Mouse (Mus musculus) C2C12 (cell line): ENCODE measurements around the gene Ccnh. TPM values are rescaled to one million over a fixed set of nuclear protein-coding genes. Genes with fewer than 3 reads are reported as not detected.
"Not testable (repeated sequence)": the region's sequence is repeated elsewhere in the genome, so short reads cannot be mapped to it uniquely, and the experiment has no call there.

Source experiments
- H3K27me3 ChIP-seq: one replicate; pipeline ENCODE4 v1.6.1; 2011; ENCODE audit not compliant: control insufficient read depth, insufficient read depth, insufficient read length
- H3K36me3 ChIP-seq: one replicate; pipeline ENCODE4 v1.6.1; 2011; ENCODE audit not compliant: control insufficient read depth, insufficient read depth
- H3K4me3 ChIP-seq: one replicate; pipeline ENCODE4 v1.5.1; 2011; ENCODE audit warnings: mild to moderate bottlenecking, control low read depth; ENCODE audit not compliant: poor library complexity, insufficient read depth, severe bottlenecking
- H3K79me2 ChIP-seq: one replicate; pipeline ENCODE4 v1.6.1; 2011; ENCODE audit not compliant: control insufficient read depth, insufficient read depth
- H3K79me3 ChIP-seq: one replicate; pipeline ENCODE4 v1.6.1; 2011; ENCODE audit warnings: low read depth, control low read depth
- H3ac ChIP-seq: one replicate; pipeline ENCODE3; 2011; ENCODE audit warnings: low read depth; ENCODE audit not compliant: control insufficient read depth, insufficient read length
- CEBPB ChIP-seq: IDR thresholded peaks from one replicate; pipeline ENCODE4 v1.6.1; 2011; ENCODE audit warnings: low read depth, mild to moderate bottlenecking, control low read depth, moderate library complexity
- CTCF ChIP-seq: IDR thresholded peaks from one replicate; pipeline ENCODE4 v1.5.1; 2011; ENCODE audit not compliant: control insufficient read depth, insufficient read depth, insufficient read length
- FOSL1 ChIP-seq: IDR thresholded peaks from one replicate; pipeline ENCODE4 v1.8.0; 2011; ENCODE audit warnings: mild to moderate bottlenecking, low read length; ENCODE audit not compliant: poor library complexity, insufficient read depth, severe bottlenecking
- MAX ChIP-seq: IDR thresholded peaks from one replicate; pipeline ENCODE4 v1.6.1; 2011; ENCODE audit warnings: mild to moderate bottlenecking, control low read depth
- MYOD1 ChIP-seq: IDR thresholded peaks from one replicate; pipeline ENCODE4 v1.6.1; 2011; ENCODE audit warnings: low read depth; ENCODE audit not compliant: control insufficient read depth, insufficient read length
- MYOG ChIP-seq: IDR thresholded peaks from one replicate; pipeline ENCODE4 v1.6.1; 2011; ENCODE audit not compliant: control insufficient read depth, insufficient read length; ENCODE audit errors: extremely low read depth
- USF1 ChIP-seq: IDR thresholded peaks from one replicate; pipeline ENCODE4 v1.6.1; 2011; ENCODE audit warnings: low read depth, mild to moderate bottlenecking, control low read depth, moderate library complexity
- long read RNA-seq, 2 experiments: library from polyadenylated mRNA; unstranded; transcript quantifications; one replicate each; pipeline ENCODE4 v2.0.0; 2019 to 2020
- polyA plus RNA-seq: library from polyadenylated mRNA; unstranded; fragments of >200 nt; fragmentation: generic; extraction: Trizol; gene quantifications from one replicate; pipeline ENCODE4 v1.2.1, GENCODE M21; 2012; ENCODE audit warnings: missing spikeins

The Ccnh gene
- polyA plus RNA-seq: 27.2 TPM
- long read RNA-seq, experiment 1, transcript Ccnh-201 (9 exons, 2,045 nt): major isoform, 37 of 57 reads
- long read RNA-seq, experiment 1, transcript Ccnh-202 (9 exons, 1,055 nt): minor isoform, 6 of 57 reads
- long read RNA-seq, experiment 1, partial matches to known transcripts: 1 of 57 reads
- long read RNA-seq, experiment 1, other reads (novel, unspliced or antisense): 13 of 57 reads
- long read RNA-seq, experiment 2, transcript Ccnh-201 (9 exons, 2,045 nt): major isoform, 75 of 87 reads
- long read RNA-seq, experiment 2, transcript Ccnh-202 (9 exons, 1,055 nt): minor isoform, 5 of 87 reads
- long read RNA-seq, experiment 2, partial matches to known transcripts: 0 of 87 reads
- long read RNA-seq, experiment 2, other reads (novel, unspliced or antisense): 6 of 87 reads

GRCm38 (mm10) chr13:85188903-85189643 is at the start of gene Ccnh:
TSS of gene Ccnh (plus strand) at chr13:85189408.
- TF ChIP-seq MAX (no peak), USF1 (peak; percentile 95)
- peak within 1 kb of the TSS; percentile 92 for H3ac ChIP-seq
- peak within 1 kb of the TSS; percentile 90 for H3K4me3 ChIP-seq
- peaks cover 23% of the 10 kb centered on the region for H3K79me2 ChIP-seq
- no peaks in the 10 kb centered on the region for H3K27me3 ChIP-seq
- peaks cover 22% of the 10 kb centered on the region for H3K36me3 ChIP-seq
- H3K79me3 ChIP-seq: peaks cover 4% of the 10 kb centered on the region

GRCm38 (mm10) chr13:85143361-85143760 is 45.8 kb upstream of the Ccnh start:
- H3K4me3 ChIP-seq, H3ac ChIP-seq, H3K79me3 ChIP-seq, H3K27me3 ChIP-seq, H3K36me3 ChIP-seq, H3K79me2 ChIP-seq: not testable (repeated sequence)

GRCm38 (mm10) chr13:85146471-85146870 is 42.7 kb upstream of the Ccnh start:
- H3K4me3 ChIP-seq: no peak overlapping the region
- no peaks in the 10 kb centered on the region for H3K79me2 ChIP-seq
- H3K36me3 ChIP-seq: no peaks in the 10 kb centered on the region
- no peaks in the 10 kb centered on the region for H3K79me3 ChIP-seq
- no peak overlapping the region for H3ac ChIP-seq
- TF ChIP-seq MYOD1 (no peak), CTCF (no peak), MYOG (no peak), FOSL1 (no peak), CEBPB (no peak), USF1 (no peak)
- H3K27me3 ChIP-seq: no peaks in the 10 kb centered on the region

GRCm38 (mm10) chr13:85154746-85155145 is 34.5 kb upstream of the Ccnh start:
- Histone ChIP-seq H3K27me3 (no peaks in the 10 kb centered on the region), H3K36me3 (no peaks in the 10 kb centered on the region), H3K79me3 (no peaks in the 10 kb centered on the region), H3ac (no peak overlapping the region), H3K4me3 (no peak overlapping the region), H3K79me2 (no peaks in the 10 kb centered on the region)
- no peak for TF ChIP-seq MAX
- no peak for TF ChIP-seq USF1
- TF ChIP-seq MYOG: no peak
- TF ChIP-seq CEBPB: no peak
- TF ChIP-seq MYOD1: no peak
- no peak for TF ChIP-seq FOSL1
- no peak for TF ChIP-seq CTCF

- Histone ChIP-seq H3K79me3 (no peaks in the 10 kb centered on the region), H3K4me3 (no peak overlapping the region), H3K79me2 (no peaks in the 10 kb centered on the region), H3ac (no peak overlapping the region), H3K27me3 (no peaks in the 10 kb centered on the region), H3K36me3 (no peaks in the 10 kb centered on the region)
- TF ChIP-seq FOSL1 (no peak), CEBPB (no peak), MYOD1 (no peak), USF1 (no peak), CTCF (no peak), MYOG (no peak), MAX (no peak)
These were observed 29.2 kb upstream of the Ccnh start for GRCm38 (mm10) chr13:85159971-85160370.

- Histone ChIP-seq H3K27me3 (no peaks in the 10 kb centered on the region), H3K4me3 (no peak overlapping the region), H3ac (no peak overlapping the region), H3K36me3 (no peaks in the 10 kb centered on the region), H3K79me3 (no peaks in the 10 kb centered on the region), H3K79me2 (no peaks in the 10 kb centered on the region)
- no peak for TF ChIP-seq CEBPB
- no peak for TF ChIP-seq MYOG
- TF ChIP-seq USF1: no peak
- no peak for TF ChIP-seq CTCF
- no peak for TF ChIP-seq MAX
- TF ChIP-seq MYOD1: no peak
These were observed 24.6 kb upstream of the Ccnh start for GRCm38 (mm10) chr13:85164512-85165124.
